Mouse (Mus musculus) testis, adult 2 months (tissue): Measurements from ENCODE around the gene Lyrm1.

Source experiments
- CTCF ChIP-seq: fragments of 200-500 bp; IDR thresholded peaks from 2 replicates; pipeline ENCODE4 v1.5.1; 2012; ENCODE audit warnings: low read depth, mild to moderate bottlenecking, inconsistent platforms, low read length, moderate library complexity; ENCODE audit not compliant: control insufficient read depth, insufficient read depth, insufficient replicate concordance
- POLR2A ChIP-seq: fragments of 200-500 bp; IDR thresholded peaks from 2 replicates; pipeline ENCODE4 v1.6.1; 2012; ENCODE audit warnings: low read depth, mild to moderate bottlenecking, inconsistent platforms, low read length, moderate library complexity; ENCODE audit not compliant: control insufficient read depth

DNA sequence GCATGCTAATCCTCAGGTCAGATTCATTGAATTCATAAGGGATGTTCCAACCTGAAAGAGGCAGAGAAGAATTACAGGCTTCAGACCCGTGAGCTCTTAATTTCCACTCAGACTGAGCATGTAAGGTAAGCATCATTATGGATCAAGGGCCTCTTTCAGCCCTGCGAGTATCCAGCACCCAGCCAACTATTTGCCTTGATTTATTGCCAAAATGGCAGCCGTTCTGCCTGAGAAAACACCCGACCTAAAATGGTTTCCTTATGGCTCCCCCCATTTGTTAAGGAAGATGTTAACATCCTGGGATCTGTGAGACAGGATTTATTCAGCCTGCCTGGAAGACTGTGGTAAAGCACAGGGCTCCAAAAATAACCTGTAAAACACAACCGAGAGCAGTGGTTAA, 41.4 kb downstream of the Lyrm1 start:
- no peak for TF ChIP-seq POLR2A
- TF ChIP-seq CTCF, result no peak
